Mouse (Mus musculus): Measurements from ENCODE around the gene Vasp.

The Vasp gene

DNA sequence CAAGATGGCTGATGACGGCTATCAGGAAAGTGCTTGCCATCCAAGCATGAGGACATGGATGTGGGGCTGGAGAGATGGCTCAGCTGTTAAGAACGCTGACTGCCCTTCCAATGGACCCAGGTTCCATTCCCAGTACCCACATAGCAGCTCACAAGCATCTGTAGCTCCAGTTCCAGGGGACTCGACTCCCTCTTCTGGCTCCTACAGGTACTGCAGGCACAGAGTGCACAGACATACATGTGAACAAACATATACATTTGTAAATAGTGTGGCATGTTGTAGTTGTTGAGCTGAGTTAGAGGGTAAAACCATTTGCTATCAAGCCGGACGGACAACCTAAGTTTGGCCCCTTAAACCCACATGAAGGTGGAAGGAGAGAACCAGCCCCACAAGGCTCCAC lies 61.6 kb downstream of the Vasp start:
- DNase-seq (ENCODE audit: low spot score in 2 of 2): no peak

DNA sequence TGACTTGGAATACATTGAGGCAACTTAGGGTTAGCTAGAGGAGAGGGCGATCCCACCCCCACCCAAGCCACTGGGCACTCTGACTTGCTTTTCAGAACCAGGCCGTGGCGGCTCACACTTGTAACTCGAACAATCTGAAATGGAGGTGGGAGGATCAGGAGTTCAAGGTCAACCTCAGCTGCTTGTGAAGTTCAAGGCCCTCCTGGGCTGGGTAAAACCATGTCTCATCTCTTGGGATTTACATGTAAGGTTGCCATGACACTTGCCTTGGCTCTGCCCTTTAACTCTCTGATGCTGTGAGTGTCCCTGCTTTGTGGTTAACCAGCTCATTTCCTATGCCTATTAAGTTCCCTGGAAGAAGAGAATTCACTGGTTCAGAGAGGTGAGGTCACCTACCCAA lies 62.1 kb downstream of the Vasp start:
- no peak for DNase-seq (ENCODE audit: low spot score in 2 of 2)

- DNase-seq (ENCODE audit: low spot score in 2 of 2): no peak
Measured at GRCm38 (mm10) chr7:19208944-19209472, 62.6 kb downstream of the Vasp start.

- no peak for DNase-seq (ENCODE audit: low spot score in 2 of 2)
Measured at GRCm38 (mm10) chr7:19208201-19208910, 63.3 kb downstream of the Vasp start.

All from right cerebral cortex, postnatal 36 days (tissue).